Mouse (Mus musculus): ENCODE measurements around the gene Tepsin. TPM values are rescaled to one million over a fixed set of nuclear protein-coding genes. Genes with fewer than 3 reads are reported as not detected.

Gene Tepsin
- polyA plus RNA-seq, 1 experiment from 2014 or later = 15.4 TPM

DNA sequence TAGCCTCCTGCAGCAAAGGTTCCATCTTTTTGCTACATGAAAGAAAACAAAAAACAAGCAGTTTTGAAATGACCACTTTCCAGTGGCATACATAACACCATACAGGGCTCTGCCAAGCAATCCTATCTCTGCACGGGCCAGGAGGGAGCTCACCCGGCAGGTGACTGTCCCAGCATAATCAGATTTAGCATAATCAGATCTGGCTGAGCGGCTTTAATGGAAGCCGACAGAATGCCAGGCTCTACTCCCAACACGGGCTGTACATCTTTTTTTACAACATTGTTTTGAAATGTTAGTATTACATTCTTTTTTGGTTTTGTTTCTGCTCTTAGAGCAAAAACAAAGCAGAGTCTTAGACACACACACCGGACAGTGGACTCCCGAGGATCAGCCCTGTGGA, 30.8 kb upstream of the Tepsin start:
- Histone ChIP-seq H3K4me2 (replicated peaks) (no peak overlapping the region), H3K36me3 (peaks cover 22% of the 10 kb centered on the region), H3K27me3 (replicated peaks) (no peaks in the 10 kb centered on the region), H3K9me3 (no peaks in the 10 kb centered on the region), H3K27ac (no peak overlapping the region), H3K4me1 (replicated peaks) (no peaks in the 10 kb centered on the region), H3K9ac (no peak overlapping the region), H3K4me3 (replicated peaks) (no peak overlapping the region)
- no peak for ATAC-seq
- 82% methylated on average over 7 of the region's 7 CpGs for WGBS

DNA sequence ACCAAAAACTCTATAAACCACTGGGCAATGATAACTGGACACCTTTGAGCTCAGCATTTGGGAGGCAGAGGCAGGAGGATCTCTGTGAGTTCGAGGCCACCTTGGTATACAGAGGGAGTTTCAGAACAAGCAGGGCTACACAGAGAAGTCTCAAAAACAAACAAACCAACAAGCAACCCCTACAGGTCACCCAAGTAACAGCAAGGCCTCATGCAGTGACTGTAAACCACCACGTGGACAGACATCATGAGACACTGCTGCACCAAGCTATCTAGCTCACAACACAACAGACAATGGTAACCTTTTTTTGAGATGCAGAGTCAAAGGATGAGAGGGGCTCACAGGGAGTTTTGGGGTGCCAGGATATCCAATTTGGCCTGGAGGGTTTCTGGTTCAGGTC, 28.3 kb upstream of the Tepsin start:
- Histone ChIP-seq H3K9me3 (no peaks in the 10 kb centered on the region), H3K4me1 (replicated peaks) (no peaks in the 10 kb centered on the region), H3K27me3 (replicated peaks) (no peaks in the 10 kb centered on the region), H3K36me3 (peaks cover 24% of the 10 kb centered on the region), H3K9ac (no peak overlapping the region), H3K27ac (no peak overlapping the region), H3K4me2 (replicated peaks) (no peak overlapping the region), H3K4me3 (replicated peaks) (no peak overlapping the region)
- no peak for ATAC-seq
- 85% methylated on average over 2 of the region's 2 CpGs for WGBS

DNA sequence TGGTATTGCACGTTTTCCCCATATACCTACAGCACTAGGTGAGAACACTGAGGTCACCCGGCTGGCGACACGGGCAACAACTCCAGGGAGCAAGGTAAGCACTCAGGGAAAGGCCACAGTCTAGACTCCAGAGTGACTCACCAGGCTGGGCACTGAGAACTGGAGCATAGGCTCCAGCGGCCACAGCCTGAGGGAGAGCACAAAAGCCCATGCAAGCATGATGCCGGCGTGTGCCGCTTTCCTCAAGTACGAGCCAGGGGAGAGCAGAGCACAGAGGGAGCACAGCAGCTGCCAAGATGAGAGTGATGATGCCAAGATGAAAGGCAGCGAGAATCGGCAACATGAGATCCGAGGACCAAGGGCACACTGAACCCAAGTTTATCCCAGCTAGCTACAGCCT, 23.6 kb upstream of the Tepsin start:
- Histone ChIP-seq H3K4me2 (replicated peaks) (no peak overlapping the region), H3K36me3 (peaks cover 12% of the 10 kb centered on the region; the same call in 1 of the 2 replicates), H3K9ac (no peak overlapping the region), H3K4me1 (replicated peaks) (0 out of 2 replicates have a peak, but pooled peaks cover 5% of the 10 kb centered on the region), H3K27ac (no peak overlapping the region), H3K27me3 (replicated peaks) (no peaks in the 10 kb centered on the region), H3K4me3 (replicated peaks) (no peak overlapping the region), H3K9me3 (no peaks in the 10 kb centered on the region)
- ATAC-seq = no peak
- WGBS = 90% methylated on average over 12 of the region's 12 CpGs

DNA sequence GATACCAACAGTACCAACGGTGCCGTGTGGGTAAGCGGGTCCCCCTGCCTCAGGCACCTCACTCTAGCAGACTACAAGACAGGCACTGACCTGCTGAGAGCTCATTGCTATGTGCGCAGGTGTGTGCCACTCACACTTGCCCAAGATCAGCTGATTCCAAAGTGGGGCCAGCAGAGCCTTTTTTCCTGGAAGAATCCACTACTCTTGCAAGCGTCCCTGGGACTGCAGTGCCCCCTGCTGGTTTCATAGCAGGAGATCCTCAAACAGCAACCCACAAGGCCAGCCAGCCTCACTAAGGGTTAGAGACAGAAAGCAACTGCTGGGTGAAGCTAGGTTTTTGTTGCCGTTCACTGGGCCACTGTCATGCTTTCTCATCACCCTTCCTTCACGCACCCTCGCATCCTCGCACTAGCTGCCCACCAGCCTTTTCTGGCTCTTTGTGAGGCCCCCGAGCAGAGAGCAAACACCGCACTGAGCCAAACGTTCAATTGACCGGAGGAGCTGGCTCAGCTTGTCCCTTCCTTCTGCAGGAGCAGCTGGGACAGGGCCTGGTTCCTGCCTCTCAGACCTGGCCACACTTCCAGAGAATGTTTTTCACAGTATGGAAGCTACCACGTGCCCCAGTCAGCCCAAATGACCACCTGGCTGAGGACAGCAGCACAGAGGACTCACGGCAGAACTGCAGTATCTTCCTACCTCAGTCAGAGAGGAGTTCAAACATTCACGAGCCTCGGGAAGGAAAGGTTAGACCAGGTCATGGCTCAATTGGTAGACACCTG, 22.3 kb upstream of the Tepsin start:
- H3K27me3 ChIP-seq (replicated peaks) = no peaks in the 10 kb centered on the region
- no peak overlapping the region for H3K4me2 ChIP-seq (replicated peaks)
- no peak overlapping the region for H3K9ac ChIP-seq
- H3K9me3 ChIP-seq = no peaks in the 10 kb centered on the region
- no peak overlapping the region for H3K27ac ChIP-seq
- peaks cover 12% of the 10 kb centered on the region; the same call in 1 of the 2 replicates for H3K36me3 ChIP-seq
- H3K4me1 ChIP-seq (replicated peaks) = 0 out of 2 replicates have a peak, but pooled peaks cover 5% of the 10 kb centered on the region
- no peak for ATAC-seq
- 84% methylated on average over 17 of the region's 17 CpGs for whole genome bisulfite sequencing
- H3K4me3 ChIP-seq (replicated peaks) = no peak overlapping the region

DNA sequence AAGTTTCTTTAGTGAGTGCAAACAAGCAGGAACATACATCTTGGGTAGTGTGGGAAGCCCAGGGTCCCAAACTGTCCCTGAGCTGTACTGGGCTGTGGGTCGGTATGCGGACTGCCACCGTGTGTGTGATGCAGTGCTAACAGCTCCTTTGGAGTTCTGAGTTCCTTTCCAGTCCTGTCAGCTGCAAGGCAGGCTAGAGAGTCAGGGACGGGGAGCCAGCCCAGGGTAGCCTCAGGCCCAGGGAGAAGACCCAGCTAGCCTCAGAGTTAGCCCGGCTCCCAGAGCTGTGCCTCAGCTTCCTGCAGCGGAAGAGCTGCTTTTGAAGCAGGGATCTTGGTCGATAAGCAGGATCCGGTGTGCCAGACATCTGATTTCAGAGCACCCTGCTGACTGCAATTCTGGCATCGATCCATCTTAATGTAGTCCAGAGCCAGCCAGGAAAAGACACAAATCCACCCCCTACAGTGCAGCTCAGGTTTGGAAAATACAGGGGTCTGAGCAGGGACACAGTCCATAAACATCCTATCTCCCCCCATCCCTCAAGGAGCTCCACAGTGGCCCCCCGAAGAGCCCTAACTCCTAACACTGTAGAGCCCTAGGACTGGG, 21.5 kb upstream of the Tepsin start:
- H3K4me1 ChIP-seq (replicated peaks) = 0 out of 2 replicates have a peak, but pooled peaks cover 5% of the 10 kb centered on the region
- no peak overlapping the region for H3K27ac ChIP-seq
- H3K9ac ChIP-seq = no peak overlapping the region
- ATAC-seq = no peak
- no peaks in the 10 kb centered on the region for H3K9me3 ChIP-seq
- no peak overlapping the region for H3K4me3 ChIP-seq (replicated peaks)
- peaks cover 12% of the 10 kb centered on the region; the same call in 1 of the 2 replicates for H3K36me3 ChIP-seq
- WGBS = 82% methylated on average over 10 of the region's 10 CpGs
- no peaks in the 10 kb centered on the region for H3K27me3 ChIP-seq (replicated peaks)
- no peak overlapping the region for H3K4me2 ChIP-seq (replicated peaks)

DNA sequence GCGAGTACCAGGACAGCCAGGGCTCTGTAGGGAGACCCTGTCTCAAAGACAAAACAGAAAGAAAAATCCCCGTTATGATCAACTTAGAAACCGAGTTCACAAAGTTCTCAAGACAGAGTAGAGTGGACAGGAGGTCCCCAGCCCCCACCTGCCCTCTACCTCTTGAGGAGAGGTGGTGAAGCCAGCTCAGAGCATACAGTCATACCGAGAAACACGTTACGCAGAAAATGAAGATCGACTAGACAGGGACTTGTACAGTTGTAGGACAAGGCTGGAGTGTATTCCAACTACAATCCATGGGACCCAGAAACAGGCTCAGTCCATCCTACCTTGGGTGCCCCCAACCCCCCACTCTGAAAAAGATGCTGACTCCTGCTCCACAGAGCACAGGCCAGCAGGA, 20.6 kb upstream of the Tepsin start:
- WGBS = 95% methylated on average over 7 of the region's 7 CpGs
- ATAC-seq = no peak

DNA sequence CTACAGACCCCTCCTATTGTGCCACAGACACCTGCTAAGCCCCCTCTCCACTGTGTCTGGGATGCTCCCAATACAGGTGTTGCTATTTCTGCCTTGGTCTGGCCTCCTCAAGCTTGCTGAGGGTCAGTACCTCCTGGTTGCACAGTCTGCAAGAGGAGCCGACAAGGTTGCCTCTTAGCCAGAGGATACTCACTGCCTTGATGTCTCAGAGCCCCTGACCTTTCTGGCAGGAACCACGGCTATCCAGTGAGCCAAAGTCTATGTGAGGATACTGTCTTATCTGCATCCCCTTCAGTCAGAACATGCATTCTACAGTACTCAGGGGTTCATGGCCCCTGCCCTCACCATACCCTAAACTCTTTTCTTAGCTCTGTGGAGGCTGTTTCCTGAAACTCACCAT, 19.1 kb upstream of the Tepsin start:
- 88% methylated on average over 2 of the region's 2 CpGs for WGBS
- Histone ChIP-seq H3K27ac (no peak overlapping the region), H3K27me3 (replicated peaks) (no peaks in the 10 kb centered on the region), H3K4me3 (replicated peaks) (no peak overlapping the region), H3K36me3 (peaks cover 14% of the 10 kb centered on the region), H3K4me2 (replicated peaks) (no peak overlapping the region), H3K4me1 (replicated peaks) (0 out of 2 replicates have a peak, but pooled peaks cover 5% of the 10 kb centered on the region), H3K9me3 (no peaks in the 10 kb centered on the region), H3K9ac (no peak overlapping the region)
- no peak for ATAC-seq

More for the DNA sequence above, 20.6 kb upstream of the Tepsin start:
- Histone ChIP-seq H3K4me1 (replicated peaks) (0 out of 2 replicates have a peak, but pooled peaks cover 5% of the 10 kb centered on the region), H3K36me3 (peaks cover 13% of the 10 kb centered on the region), H3K4me3 (replicated peaks) (no peak overlapping the region), H3K9me3 (no peaks in the 10 kb centered on the region), H3K4me2 (replicated peaks) (no peak overlapping the region), H3K27me3 (replicated peaks) (no peaks in the 10 kb centered on the region), H3K27ac (no peak overlapping the region), H3K9ac (no peak overlapping the region)

DNA sequence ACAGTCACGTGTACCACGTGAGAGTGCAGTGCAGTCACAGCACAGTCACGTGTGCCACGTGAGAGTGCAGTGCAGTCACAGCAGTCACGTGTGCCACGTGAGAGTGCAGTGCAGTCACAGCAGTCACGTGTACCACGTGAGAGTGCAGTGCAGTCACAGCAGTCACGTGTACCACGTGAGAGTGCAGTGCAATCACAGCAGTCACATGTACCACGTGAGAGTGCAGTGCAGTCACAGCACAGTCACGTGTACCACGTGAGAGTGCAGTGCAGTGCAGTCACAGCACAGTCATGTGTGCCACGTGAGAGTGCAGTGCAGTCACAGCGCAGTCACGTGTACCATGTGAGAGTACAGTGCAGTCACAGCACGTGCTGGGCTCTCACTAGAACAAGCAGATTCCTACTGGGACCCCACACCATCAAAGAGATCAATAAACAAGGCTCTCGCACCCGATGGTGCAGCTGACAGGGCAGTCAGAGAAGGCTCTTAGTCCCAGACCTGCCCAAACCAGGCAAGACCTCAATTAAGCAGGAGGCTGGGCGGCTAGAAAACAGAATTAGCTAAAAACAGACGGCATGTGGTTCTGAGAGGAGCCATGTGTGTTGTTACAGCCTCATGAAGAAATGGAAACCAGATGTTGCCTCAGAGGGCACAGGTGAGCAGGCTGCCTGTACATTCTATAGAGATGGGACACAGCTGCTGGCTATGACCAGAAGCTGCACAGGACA, 16.1 kb upstream of the Tepsin start:
- ATAC-seq = no peak
- Histone ChIP-seq H3K9me3 (no peaks in the 10 kb centered on the region), H3K4me1 (replicated peaks) (0 out of 2 replicates have a peak, but pooled peaks cover 5% of the 10 kb centered on the region), H3K4me3 (replicated peaks) (no peak overlapping the region), H3K36me3 (peaks cover 19% of the 10 kb centered on the region), H3K27ac (no peak overlapping the region), H3K27me3 (replicated peaks) (no peaks in the 10 kb centered on the region), H3K9ac (no peak overlapping the region), H3K4me2 (replicated peaks) (no peak overlapping the region)
- 90% methylated on average over 21 of the region's 21 CpGs for WGBS

DNA sequence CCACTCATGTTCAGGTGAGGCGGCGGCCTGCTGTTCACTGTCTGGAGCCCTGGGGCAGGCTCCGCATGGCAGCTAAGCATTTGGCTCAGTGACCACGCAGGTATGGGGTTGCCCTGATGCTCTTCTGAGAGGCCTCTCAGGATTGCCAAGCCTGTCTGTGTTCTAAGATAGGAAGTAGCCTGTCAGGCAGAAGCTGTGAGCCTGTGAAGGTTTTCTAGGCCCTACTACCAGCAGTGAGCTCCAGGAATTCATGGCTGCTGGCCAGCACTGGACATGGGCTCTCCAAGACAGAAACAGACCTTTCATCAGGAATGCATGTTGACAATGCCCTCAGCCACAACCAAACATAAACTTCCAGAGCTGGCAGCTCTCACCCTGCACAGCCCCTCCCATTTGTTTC, 13.6 kb upstream of the Tepsin start:
- WGBS = 94% methylated on average over 4 of the region's 4 CpGs

DNA sequence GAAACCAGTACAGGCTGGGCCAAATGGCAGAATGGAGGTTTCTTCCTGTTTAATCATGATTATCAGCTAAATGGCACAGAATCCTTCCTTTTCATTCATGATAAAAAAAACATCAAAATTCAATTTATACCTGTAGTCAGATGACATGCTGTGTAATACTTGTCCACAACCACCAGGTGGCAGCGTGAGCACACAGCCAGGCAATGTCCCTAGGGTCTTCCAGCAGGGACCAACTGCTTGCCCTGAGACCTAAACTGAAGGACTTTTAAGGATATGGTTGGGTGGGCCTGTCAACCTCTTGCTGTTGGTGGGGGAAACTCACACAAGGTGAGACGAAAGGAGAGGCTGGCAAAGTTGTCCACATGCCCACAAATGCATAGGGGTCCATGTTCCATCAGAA, 12.5 kb upstream of the Tepsin start:
- H3K9ac ChIP-seq = no peak overlapping the region
- 3% methylated on average over 2 of the region's 2 CpGs for WGBS
- no peak overlapping the region for H3K4me2 ChIP-seq (replicated peaks)
- H3K27ac ChIP-seq = no peak overlapping the region
- no peaks in the 10 kb centered on the region for H3K4me1 ChIP-seq (replicated peaks)
- H3K4me3 ChIP-seq (replicated peaks) = no peak overlapping the region
- no peaks in the 10 kb centered on the region for H3K27me3 ChIP-seq (replicated peaks)
- ATAC-seq = no peak
- H3K9me3 ChIP-seq = no peaks in the 10 kb centered on the region
- peaks cover 26% of the 10 kb centered on the region for H3K36me3 ChIP-seq

More for the DNA sequence above, 13.6 kb upstream of the Tepsin start:
- Histone ChIP-seq H3K4me1 (replicated peaks) (no peaks in the 10 kb centered on the region), H3K27me3 (replicated peaks) (no peaks in the 10 kb centered on the region), H3K4me3 (replicated peaks) (no peak overlapping the region), H3K27ac (no peak overlapping the region), H3K9me3 (no peaks in the 10 kb centered on the region), H3K4me2 (replicated peaks) (no peak overlapping the region), H3K9ac (no peak overlapping the region), H3K36me3 (peaks cover 26% of the 10 kb centered on the region)
- no peak for ATAC-seq

DNA sequence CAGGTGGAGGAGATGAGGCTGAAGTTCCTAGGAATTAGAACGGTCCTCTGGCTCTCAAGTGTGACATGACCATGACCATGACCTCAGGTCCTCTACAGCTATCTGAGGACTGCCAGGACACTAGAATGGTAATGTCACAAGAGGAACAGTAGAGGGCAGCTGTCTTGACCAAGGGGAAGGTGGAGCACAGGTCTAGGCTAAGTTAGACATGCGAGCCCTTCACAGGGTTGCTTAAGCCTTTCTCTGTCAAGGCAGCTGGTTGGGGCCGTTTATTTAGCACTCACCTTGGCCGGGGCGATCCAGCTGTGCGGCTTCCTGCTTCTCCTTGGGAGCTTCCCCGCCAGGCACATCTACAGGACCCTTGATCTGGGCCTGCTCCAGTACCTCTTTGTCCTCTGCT, 12.0 kb upstream of the Tepsin start:
- Histone ChIP-seq H3K27ac (no peak overlapping the region), H3K4me1 (replicated peaks) (no peaks in the 10 kb centered on the region), H3K27me3 (replicated peaks) (no peaks in the 10 kb centered on the region), H3K4me2 (replicated peaks) (no peak overlapping the region), H3K9me3 (no peaks in the 10 kb centered on the region), H3K36me3 (peaks cover 30% of the 10 kb centered on the region), H3K9ac (no peak overlapping the region), H3K4me3 (replicated peaks) (no peak overlapping the region)
- no peak for ATAC-seq
- WGBS = 73% methylated on average over 7 of the region's 7 CpGs

DNA sequence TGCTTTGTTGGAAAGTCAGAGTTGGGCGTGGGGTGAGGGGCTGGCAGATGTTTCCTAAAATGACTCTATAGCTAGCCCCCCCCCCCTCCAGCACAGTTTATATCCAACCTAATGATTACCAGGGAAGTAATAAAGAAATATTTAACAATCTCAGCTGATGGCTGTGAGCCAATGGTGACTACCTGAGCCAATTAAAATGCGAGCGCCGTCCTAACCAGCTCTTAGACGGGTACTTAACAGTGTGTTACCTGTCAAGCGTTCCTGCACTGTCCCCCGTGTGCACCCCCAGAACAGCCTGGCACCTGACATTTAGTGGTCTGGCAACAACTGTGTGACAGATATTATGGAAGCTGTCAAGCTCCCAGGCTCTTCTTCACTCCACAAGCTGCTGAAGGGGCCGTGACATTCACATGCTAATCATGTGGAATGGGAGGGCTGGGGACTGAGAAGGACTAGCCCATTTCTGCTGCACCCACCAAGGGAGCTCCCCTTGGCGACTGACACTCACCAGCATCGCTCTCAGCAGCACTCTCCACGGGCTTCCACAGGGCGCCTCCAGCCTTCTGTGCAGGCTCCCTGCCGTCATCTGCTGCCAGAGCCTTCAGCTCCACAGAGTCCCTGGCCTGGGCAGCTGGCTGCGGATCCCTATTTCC, 11.2 kb upstream of the Tepsin start:
- Histone ChIP-seq H3K4me2 (replicated peaks) (no peak overlapping the region), H3K27ac (no peak overlapping the region), H3K27me3 (replicated peaks) (no peaks in the 10 kb centered on the region), H3K36me3 (peaks cover 36% of the 10 kb centered on the region), H3K4me3 (replicated peaks) (no peak overlapping the region), H3K4me1 (replicated peaks) (no peaks in the 10 kb centered on the region), H3K9ac (no peak overlapping the region), H3K9me3 (no peaks in the 10 kb centered on the region)
- WGBS = 78% methylated on average over 14 of the region's 14 CpGs
- no peak for ATAC-seq

Data from intestine, embryonic 15.5 days (tissue).